Mouse (Mus musculus) adrenal gland, postnatal 0 days (tissue): ENCODE measurements around the gene Smyd3. TPM values are rescaled to one million over a fixed set of nuclear protein-coding genes. Genes with fewer than 3 reads are reported as not detected.

ENCODE experiments used
- polyA plus RNA-seq: library from polyadenylated mRNA; unstranded; fragments of >200 nt; fragmentation: Nextera tagmentation; extraction: Ambion mirVana; gene quantifications from 2 replicates; pipeline ENCODE4 v1.2.1, GENCODE M21; 2015

The Smyd3 gene
- polyA plus RNA-seq = 14.4 and 14.5 TPM in 2 replicates

DNA sequence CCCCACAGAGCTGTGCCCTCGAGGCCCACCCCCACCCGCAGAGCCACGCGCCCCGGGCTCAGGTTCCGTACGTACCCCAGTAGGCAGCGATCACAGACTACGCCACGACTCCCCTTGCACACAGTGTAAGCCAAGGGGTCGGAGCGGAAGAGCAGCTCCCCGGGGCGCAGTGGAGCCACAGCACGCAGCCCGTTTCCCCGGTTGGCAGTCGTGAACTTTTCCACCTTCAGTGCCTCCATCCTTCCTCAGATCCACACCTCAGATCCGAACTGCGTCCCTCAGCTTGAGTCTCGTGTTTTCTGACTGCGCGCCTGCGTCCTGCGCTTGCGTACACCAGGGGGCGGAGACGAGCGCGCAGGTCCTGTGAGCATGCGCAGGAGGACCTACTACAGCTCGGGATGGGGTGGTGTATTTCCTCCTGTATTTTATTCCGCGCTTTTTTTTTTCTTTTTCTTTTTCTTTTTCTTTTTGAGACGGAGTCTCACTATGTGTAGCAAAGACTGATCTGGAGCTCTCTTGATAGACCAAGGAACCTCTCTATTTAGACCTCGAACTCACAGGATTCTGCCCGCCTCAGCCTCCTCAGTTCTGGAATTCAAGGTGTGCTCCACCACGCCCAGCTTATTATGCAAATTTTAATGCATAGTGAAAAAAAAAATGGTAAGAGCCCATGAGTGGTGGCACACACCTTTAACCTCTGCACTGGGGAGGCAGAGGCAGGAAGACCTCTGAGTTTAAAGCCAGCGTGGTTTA is at the start of gene Smyd3:
TSS of gene Smyd3 (minus strand) at position 329 of the 753 bp plus-strand sequence.

DNA sequence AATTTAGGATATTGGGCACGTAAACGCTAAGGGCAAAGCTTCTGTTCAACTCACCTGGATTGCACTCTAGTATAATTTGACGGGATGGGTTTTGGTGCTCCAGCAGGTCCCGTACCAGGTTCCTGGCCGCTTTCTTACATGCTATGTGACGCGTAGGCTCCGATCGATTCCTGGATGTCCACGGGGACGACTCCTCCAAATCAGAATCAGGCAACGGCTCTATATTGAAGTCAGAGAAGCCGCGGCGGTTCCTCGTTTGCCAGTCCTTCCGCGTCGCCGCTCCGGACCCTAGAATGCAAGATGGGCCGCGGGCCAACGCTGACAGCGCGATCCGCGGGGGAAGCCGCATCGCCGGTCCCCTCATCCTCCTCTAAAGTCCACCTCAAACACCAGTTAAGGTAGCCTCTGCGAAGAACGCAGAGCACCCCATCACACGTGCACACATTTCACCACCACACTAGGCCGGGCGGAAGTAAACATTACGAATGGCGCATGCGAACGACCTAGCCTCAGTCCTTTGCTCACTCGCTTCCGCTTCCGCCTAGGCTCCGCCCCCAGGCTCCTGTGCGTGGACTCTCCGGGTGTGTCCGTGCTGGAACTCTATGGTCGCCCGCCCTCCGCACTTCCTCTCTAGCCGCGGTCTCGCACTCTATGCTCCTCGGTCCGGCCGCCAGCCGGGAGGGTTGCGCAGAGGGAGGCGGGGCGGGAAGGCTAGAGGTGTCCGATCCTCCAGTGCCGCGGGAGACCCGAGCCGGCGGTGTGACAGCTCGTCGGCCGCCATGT is 28.1 kb upstream of the Smyd3 start, which contains the start of the genes Tfb2m and Cnst:
TSS of gene Tfb2m (minus strand) at position 500 of the 783 bp plus-strand sequence.
TSS of gene Cnst (plus strand) at position 603 of the 783 bp plus-strand sequence.

Other genes with a start within 250 kb of the Smyd3 start
- gene Tfb2m, start 28.2 kb upstream of the Smyd3 start, polyA plus RNA-seq = 33.0 and 41.5 TPM in 2 replicates
- 8.0 and 8.3 TPM in 2 replicates for gene Cnst, start 28.3 kb upstream of the Smyd3 start, polyA plus RNA-seq
- gene Sccpdh, start 150.2 kb upstream of the Smyd3 start, polyA plus RNA-seq = 87.6 and 96.2 TPM in 2 replicates
- 0.08 TPM in 1 of 2 replicates, not detected in the other for gene Kif28, start 227.2 kb upstream of the Smyd3 start, polyA plus RNA-seq